Mouse (Mus musculus): ENCODE measurements at regions not wholly inside any gene's neighbourhood (a gene's known extent, or its start where the extent isn't known, plus 50 kb on each side); places are given as distances from the start of the nearest gene placed in this dataset.

GRCm38 (mm10) chr1:35811380-35811779 is 256.8 kb upstream of the Hs6st1 start:
- Histone ChIP-seq H3K27ac (ENCODE audit: insufficient read depth, low read length) (no peak overlapping the region), H3K4me3 (ENCODE audit: insufficient read depth, low read length) (no peak overlapping the region), H3K4me1 (ENCODE audit: control insufficient read depth, insufficient read depth, low read length) (no peaks in the 10 kb centered on the region)
- no peak for TF ChIP-seq POLR2A (IDR thresholded peaks at IDR 0.05; ENCODE audit: low read depth, low read length)
- no peak for TF ChIP-seq CTCF (IDR thresholded peaks at IDR 0.05; ENCODE audit: borderline replicate concordance, insufficient read depth, low read length)

GRCm38 (mm10) chr1:35811795-35812194 is 256.4 kb upstream of the Hs6st1 start:
- no peak for TF ChIP-seq CTCF (IDR thresholded peaks at IDR 0.05; ENCODE audit: borderline replicate concordance, insufficient read depth, low read length)
- TF ChIP-seq POLR2A (IDR thresholded peaks at IDR 0.05; ENCODE audit: low read depth, low read length) = no peak
- no peak overlapping the region for H3K27ac ChIP-seq (ENCODE audit: insufficient read depth, low read length)
- H3K4me3 ChIP-seq (ENCODE audit: insufficient read depth, low read length) = no peak overlapping the region
- H3K4me1 ChIP-seq (ENCODE audit: control insufficient read depth, insufficient read depth, low read length) = no peaks in the 10 kb centered on the region

DNA sequence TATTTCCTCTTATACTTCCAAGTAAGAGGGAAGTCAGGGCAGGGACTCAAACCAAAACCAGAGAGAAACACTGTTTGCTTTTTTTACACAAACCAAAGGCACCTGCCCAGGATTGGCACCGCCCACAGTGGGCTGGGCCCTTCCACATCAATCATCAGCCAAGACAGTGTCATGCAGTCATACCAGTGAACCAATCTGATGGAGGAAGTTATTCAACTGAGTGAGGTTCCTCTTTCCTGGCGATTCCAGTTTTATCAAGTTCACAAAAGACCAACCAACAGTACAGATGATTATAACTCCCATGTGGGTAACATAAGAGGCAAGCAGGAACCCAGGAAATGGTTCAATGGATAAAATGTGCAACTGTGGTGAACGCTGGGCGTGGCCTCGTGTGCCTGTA is 254.6 kb upstream of the Hs6st1 start:
- TF ChIP-seq POLR2A (IDR thresholded peaks at IDR 0.05; ENCODE audit: low read depth, low read length) (no peak), CTCF (IDR thresholded peaks at IDR 0.05; ENCODE audit: borderline replicate concordance, insufficient read depth, low read length) (no peak)
- Histone ChIP-seq H3K27ac (ENCODE audit: insufficient read depth, low read length) (no peak overlapping the region), H3K4me1 (ENCODE audit: control insufficient read depth, insufficient read depth, low read length) (no peaks in the 10 kb centered on the region)

DNA sequence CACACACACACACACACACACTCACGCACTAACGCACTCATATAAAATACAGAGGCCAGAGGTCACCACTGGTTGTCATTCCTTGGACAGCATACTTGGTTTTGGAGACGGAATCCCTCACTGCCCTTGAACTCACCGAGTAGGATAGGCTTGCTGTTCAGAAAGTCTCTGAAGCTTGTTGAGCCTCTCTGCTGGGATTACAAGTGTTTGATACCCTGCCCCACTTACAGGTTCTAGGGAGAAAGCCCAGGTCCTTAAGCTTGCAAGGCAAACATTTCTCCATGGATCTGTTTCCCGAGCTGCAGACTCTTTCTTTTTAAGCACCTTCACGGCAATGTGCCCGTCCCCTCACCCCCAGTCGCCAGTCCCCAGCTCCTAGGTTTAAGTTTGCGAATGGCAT is 254.0 kb upstream of the Hs6st1 start:
- no peak for TF ChIP-seq CTCF (IDR thresholded peaks at IDR 0.05; ENCODE audit: borderline replicate concordance, insufficient read depth, low read length)
- no peak for TF ChIP-seq POLR2A (IDR thresholded peaks at IDR 0.05; ENCODE audit: low read depth, low read length)

More for the DNA sequence above, 254.6 kb upstream of the Hs6st1 start:
- H3K4me3 ChIP-seq (ENCODE audit: insufficient read depth, low read length) = no peak overlapping the region

DNA sequence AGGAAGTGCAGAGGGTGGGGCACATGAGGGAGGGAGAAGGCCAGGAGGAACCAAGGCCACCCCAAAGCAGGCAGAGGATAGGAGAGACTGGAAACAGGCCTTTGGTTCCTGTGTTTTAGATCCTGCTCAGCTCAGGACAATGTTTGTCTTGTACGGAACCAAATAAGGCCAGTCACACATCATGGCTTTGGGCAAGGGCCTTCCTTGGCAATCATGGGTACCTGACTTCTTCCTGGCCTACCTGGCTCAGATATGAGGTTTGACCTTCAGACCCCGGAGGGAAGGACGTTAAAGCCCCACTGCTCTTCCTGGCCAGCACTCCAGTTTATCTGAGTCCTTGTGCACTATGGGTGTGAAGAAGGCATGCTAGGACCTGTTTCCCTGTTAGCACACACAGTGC is 253.4 kb upstream of the Hs6st1 start:
- Histone ChIP-seq H3K4me1 (ENCODE audit: control insufficient read depth, insufficient read depth, low read length) (no peaks in the 10 kb centered on the region), H3K4me3 (ENCODE audit: insufficient read depth, low read length) (no peak overlapping the region)
- TF ChIP-seq CTCF (IDR thresholded peaks at IDR 0.05; ENCODE audit: borderline replicate concordance, insufficient read depth, low read length) (no peak), POLR2A (IDR thresholded peaks at IDR 0.05; ENCODE audit: low read depth, low read length) (no peak)

More for the DNA sequence above, 254.0 kb upstream of the Hs6st1 start:
- H3K27ac ChIP-seq (ENCODE audit: insufficient read depth, low read length) = no peak overlapping the region
- H3K4me1 ChIP-seq (ENCODE audit: control insufficient read depth, insufficient read depth, low read length) = no peaks in the 10 kb centered on the region
- H3K4me3 ChIP-seq (ENCODE audit: insufficient read depth, low read length) = no peak overlapping the region

DNA sequence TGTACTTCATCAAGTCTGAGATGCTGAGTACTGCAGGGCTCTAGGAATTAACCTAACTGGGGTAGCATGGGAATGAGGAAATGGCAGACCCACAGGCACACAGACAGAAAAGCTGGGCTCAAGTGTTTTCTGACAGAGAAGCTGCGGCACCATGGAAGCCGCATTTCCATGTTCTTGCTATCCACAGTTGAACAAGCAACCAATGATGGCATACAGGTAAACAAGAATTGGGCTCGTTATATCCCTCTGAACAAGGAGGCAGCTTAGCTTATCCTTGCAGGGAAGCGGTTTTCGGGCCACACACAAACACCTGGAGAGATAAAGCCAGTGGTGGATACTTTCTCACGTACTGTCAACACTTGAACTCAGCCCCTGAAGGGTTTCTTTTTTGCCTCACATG is 246.4 kb upstream of the Hs6st1 start:
- no peaks in the 10 kb centered on the region for H3K4me1 ChIP-seq (ENCODE audit: control insufficient read depth, insufficient read depth, low read length)
- H3K27ac ChIP-seq (ENCODE audit: insufficient read depth, low read length) = no peak overlapping the region
- TF ChIP-seq POLR2A (IDR thresholded peaks at IDR 0.05; ENCODE audit: low read depth, low read length) (no peak), CTCF (IDR thresholded peaks at IDR 0.05; ENCODE audit: borderline replicate concordance, insufficient read depth, low read length) (no peak)
- no peak overlapping the region for H3K4me3 ChIP-seq (ENCODE audit: insufficient read depth, low read length)

More for the DNA sequence above, 253.4 kb upstream of the Hs6st1 start:
- H3K27ac ChIP-seq (ENCODE audit: insufficient read depth, low read length) = no peak overlapping the region

- TF ChIP-seq CTCF (IDR thresholded peaks at IDR 0.05; ENCODE audit: borderline replicate concordance, insufficient read depth, low read length) = no peak
- no peak for TF ChIP-seq POLR2A (IDR thresholded peaks at IDR 0.05; ENCODE audit: low read depth, low read length)
- Histone ChIP-seq H3K4me1 (ENCODE audit: control insufficient read depth, insufficient read depth, low read length) (no peaks in the 10 kb centered on the region), H3K4me3 (ENCODE audit: insufficient read depth, low read length) (no peak overlapping the region), H3K27ac (ENCODE audit: insufficient read depth, low read length) (no peak overlapping the region)
These were observed 245.6 kb upstream of the Hs6st1 start for GRCm38 (mm10) chr1:35822376-35823202.

- no peak for TF ChIP-seq CTCF (IDR thresholded peaks at IDR 0.05; ENCODE audit: borderline replicate concordance, insufficient read depth, low read length)
- no peak for TF ChIP-seq POLR2A (IDR thresholded peaks at IDR 0.05; ENCODE audit: low read depth, low read length)
- Histone ChIP-seq H3K4me3 (ENCODE audit: insufficient read depth, low read length) (no peak overlapping the region), H3K27ac (ENCODE audit: insufficient read depth, low read length) (no peak overlapping the region), H3K4me1 (ENCODE audit: control insufficient read depth, insufficient read depth, low read length) (no peaks in the 10 kb centered on the region)
These were observed 244.7 kb upstream of the Hs6st1 start for GRCm38 (mm10) chr1:35823496-35823895.

DNA sequence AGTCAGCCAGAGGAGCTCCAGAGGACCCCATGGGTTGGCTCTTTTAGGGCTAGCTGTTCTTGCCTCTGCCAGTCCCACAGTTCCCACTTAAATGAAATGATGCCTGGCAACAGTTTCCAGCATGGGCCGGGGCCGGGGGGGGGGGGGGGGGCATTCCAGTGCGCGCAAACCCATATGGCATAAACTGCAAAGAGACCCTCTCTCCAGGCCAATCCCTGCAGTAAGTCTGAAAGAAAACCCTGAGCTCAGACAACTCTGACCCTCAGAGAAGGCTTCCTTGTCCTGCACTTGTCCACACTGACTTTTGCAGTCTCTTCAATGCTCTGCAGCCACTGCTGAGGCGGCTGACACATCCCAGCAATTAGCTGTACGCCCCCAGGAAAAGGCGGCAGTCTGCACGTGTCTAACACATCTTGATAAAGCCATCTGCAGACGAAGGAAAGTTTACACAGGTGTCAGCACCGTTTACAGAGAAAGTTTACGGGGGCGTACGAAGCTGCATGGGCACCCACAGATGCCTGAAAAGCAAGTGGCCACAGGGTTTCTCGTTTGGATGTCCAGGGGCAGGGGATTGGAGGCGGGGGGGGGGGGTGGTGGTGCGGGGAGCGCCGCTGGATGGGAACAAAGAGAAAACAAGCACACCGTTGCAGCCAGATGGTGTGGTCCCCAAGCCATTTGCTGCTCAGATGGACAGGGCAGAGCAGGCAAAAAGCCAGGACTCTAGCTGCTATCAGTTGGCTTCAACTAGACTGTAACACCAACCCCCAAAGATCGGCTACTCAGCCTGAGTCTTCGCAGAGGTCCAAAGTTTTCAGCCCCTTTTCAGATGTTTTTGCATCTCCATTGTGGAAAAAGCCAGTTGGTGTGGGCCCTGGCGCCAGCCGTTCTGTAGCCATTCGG is 244.0 kb upstream of the Hs6st1 start:
- no peak overlapping the region for H3K27ac ChIP-seq (ENCODE audit: insufficient read depth, low read length)
- no peaks in the 10 kb centered on the region for H3K4me1 ChIP-seq (ENCODE audit: control insufficient read depth, insufficient read depth, low read length)
- H3K4me3 ChIP-seq (ENCODE audit: insufficient read depth, low read length) = no peak overlapping the region
- TF ChIP-seq POLR2A (IDR thresholded peaks at IDR 0.05; ENCODE audit: low read depth, low read length) = no peak
- no peak for TF ChIP-seq CTCF (IDR thresholded peaks at IDR 0.05; ENCODE audit: borderline replicate concordance, insufficient read depth, low read length)

Measured in embryonic fibroblast, embryonic 13.5 days (primary cell).